Mouse (Mus musculus) small intestine, adult 2 months (tissue): Measurements from ENCODE around the gene Fgfr4.
"Not testable (repeated sequence)": the region's sequence is repeated elsewhere in the genome, so short reads cannot be mapped to it uniquely, and the experiment has no call there.

Experiments used
- CTCF ChIP-seq: fragments of 200-500 bp; IDR thresholded peaks from 2 replicates; pipeline ENCODE4 v1.5.1; 2012; ENCODE audit warnings: low read depth, mild to moderate bottlenecking, control low read depth, inconsistent platforms, low read length, moderate library complexity, mixed read lengths; ENCODE audit not compliant: insufficient replicate concordance, insufficient read length; ENCODE audit errors: extremely low read depth
- POLR2A ChIP-seq: fragments of 200-500 bp; IDR thresholded peaks from 2 replicates; pipeline ENCODE4 v1.6.1; 2012; ENCODE audit warnings: low read depth, mild to moderate bottlenecking, control low read depth, inconsistent platforms, low read length, moderate library complexity

DNA sequence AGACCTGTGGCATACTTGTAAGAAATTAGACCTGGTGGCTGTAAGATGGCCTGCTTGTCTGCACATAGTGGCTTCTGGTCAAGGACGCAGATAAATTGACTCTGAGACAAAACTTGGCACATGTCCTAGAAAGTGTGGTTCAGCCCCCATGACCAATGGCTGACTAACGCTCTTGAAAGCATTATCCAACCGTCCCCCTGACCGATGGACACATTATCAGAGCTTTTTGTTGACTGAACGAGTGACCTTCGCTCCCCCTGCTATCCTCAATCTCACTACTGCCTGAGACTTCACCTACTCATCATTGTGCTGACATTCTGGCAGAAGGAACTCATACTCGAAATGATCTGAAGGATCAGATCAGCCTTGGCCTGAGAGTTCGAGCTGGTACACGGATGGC, 34.6 kb downstream of the Fgfr4 start:
- TF ChIP-seq POLR2A, CTCF: not testable (repeated sequence)
